Mouse (Mus musculus): ENCODE data around the gene Tesk1.

Gene Tesk1

GRCm38 (mm10) chr4:43441639-43442038, at the start of gene Tesk1:
Gene Tesk1, plus strand, starts transcription at chr4:43441939.
- in situ Hi-C loops (cut with MboI, MseI): loop anchor here (5.0 kb wide), 1 partner anchor 41 kb away; the partner anchor contains the start of gene Sit1

DNA sequence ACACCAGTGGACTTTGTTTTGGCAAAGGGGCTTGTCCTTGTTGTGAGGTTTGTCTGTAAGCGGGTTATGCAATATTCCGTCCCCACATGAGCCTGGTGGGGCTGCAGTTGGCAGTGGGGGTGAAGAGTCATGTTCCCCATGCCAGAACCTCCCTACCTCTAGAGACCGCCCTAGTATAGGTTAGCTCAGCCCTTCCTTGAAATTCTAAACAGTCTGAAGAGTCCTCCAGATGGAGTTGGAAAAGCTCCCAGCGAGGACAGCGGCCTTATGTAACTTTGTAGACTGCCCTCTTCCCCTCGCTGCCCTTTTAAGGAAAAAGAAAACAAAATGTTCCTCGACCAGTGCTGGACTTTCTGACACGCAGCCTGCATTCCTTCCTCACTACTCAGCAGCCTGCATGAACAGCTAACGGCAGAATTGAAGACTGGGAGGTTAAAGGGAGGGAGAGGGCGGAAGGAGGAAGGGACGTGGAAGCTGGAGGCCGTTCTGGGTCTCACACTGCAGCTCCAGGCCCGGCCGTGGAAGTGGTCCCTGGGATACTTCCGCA, 47.3 kb upstream of the Tesk1 start:
- in situ Hi-C loops (cut with MboI, MseI): no loop called here

- in situ Hi-C loops (cut with MboI, MseI): no loop called here
Measured at GRCm38 (mm10) chr4:43395147-43395546, 46.6 kb upstream of the Tesk1 start.

DNA sequence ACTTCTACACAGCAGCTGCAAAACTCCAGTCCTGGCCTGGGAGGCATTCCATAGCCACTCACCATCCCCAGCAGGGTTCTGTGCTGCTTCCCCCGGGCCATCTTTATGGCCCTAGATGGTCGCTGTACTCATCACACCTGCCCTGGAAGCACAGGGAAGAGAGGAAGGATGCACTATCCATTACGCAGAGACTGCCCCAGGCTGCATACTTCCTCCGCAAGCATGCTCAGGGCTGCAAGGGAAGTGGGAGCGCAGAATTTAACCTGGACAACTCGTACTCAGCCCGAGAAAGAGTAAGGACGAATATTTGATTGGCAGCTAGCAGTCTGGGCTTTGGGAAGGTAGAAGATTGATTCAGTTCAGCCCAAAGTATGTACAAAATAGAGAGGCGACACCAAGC, 45.9 kb upstream of the Tesk1 start:
- in situ Hi-C loops (cut with MboI, MseI): no loop called here

DNA sequence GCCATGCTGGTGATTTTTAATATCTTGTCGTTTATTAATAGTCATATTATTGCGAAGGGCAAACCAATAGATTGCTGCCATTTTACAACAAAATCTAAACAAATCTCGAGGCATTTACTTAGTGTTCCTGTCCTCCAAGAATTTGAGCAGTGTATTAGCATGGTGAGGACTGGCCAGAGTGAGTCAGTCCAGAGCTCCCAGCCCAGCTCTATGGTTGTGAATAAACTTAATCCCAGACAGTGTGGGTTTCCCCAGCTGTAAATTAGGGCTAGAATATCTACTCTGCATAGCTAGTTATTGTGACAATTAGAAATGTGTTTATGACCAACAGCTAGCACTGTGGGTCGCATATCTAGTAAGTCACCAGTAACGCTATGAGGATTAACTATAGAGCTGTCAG, 45.4 kb upstream of the Tesk1 start:
- in situ Hi-C loops (cut with MboI, MseI): no loop called here

DNA sequence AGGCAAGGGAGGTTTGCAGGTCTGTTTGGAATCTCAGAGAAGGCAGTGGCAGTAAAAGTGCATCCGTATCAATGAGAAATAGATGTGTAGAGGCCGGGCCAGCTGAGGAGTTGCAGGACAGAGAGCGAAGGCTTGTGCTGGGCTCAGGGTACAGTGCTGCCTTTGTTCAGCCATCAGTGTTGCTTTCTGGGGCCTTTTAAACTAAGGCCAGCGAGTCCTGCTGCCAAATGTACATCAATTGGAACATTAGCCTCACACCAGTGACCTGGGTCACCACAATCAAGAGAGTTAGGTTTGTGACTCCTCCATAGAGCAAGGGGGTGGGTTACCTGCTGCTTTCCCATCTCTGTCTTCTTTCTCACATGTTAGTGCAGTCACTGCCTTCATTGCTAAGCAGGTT, 43.7 kb upstream of the Tesk1 start:
- in situ Hi-C loops (cut with MboI, MseI): no loop called here

GRCm38 (mm10) chr4:43398829-43399331, 42.9 kb upstream of the Tesk1 start:
- in situ Hi-C loops (cut with MboI, MseI): no loop called here

GRCm38 (mm10) chr4:43399391-43400131, 42.2 kb upstream of the Tesk1 start:
- in situ Hi-C loops (cut with MboI, MseI): no loop called here

GRCm38 (mm10) chr4:43400976-43401375, 40.8 kb upstream of the Tesk1 start:
- in situ Hi-C loops (cut with MboI, MseI): no loop called here

- in situ Hi-C loops (cut with MboI, MseI): no loop called here
Measured at GRCm38 (mm10) chr4:43401486-43401885, 40.3 kb upstream of the Tesk1 start.

DNA sequence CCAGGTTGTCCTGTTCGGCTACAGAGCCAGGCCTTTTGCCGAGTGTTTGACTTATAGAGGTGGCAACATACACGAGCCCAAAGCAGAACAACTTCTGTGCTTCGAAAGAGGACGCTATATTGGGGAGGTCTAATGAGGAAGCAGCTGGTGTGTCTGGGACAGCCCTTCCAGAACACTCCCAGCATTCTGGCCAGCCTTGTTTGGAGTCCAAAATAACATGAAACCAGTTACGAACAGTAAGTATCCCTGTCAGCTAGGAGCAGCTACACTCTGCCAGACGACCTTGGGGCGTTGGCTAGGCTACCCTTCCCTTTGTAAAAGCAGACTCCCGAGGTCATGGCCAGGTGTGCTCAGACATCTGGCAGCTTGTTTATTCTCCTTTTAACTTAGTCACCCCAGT, 39.5 kb upstream of the Tesk1 start:
- in situ Hi-C loops (cut with MboI, MseI): no loop called here

- in situ Hi-C loops (cut with MboI, MseI): no loop called here
Measured at GRCm38 (mm10) chr4:43404697-43405096, 37.0 kb upstream of the Tesk1 start.

DNA sequence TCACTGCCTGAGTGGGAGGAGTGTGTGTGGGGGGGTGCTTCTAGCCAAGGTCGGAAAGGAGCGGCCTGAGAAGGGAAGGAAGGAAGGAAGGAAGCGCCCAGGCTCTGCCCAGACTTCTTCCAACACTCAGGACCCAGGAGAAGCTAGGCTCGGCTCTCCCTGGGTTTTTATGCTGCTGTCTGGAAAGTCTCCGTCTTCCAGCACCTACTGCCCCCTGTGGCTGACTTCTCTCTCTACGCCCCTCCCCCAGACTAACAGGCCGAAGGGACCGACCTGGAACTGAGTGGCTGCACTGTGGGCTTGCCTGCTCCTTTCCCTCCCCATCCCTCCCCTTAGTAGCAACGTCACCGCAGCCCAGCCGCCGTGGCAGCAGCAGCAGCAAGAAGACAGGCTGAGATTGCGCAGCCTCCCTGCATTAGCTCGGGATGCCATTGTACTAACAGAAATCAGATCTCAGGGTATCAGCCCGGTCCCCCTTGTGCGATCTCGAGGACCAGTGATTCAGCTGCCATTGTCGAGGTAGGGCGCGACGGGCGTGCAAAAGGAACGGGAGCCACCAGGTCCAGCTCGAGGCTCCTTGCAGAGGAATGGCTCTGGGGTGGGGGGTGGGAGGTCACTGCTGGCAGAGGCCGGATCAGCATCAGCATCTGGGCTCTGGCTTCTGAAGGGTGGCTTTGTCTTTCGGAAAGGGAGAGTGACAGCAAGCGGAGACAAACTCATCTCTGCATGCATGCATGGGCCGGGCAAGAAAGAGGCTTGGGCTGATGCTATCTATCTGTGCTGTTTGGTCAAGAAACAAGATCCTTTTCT, 35.4 kb upstream of the Tesk1 start:
- in situ Hi-C loops (cut with MboI, MseI): no loop called here

- in situ Hi-C loops (cut with MboI, MseI): no loop called here
Measured at GRCm38 (mm10) chr4:43407071-43407920, 34.4 kb upstream of the Tesk1 start.

DNA sequence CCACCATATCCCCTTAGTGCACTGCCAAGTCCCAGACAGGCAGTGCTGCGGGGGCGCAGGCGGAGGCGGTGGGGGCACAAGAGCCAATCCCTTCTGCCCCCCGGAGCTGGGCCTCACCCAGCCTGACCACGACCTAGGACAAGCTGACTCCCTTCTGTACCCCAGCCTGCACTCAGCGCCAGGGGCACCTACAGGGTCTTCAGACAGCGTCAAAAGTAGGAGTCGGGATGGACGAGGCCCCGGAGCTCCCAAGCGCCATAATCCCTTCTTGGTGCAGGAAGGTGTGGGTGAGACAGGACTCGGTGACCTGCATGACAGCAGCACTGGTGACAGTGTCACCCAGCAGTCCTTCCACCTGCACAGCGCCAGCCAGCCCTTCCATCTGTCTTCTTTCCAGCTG, 27.0 kb upstream of the Tesk1 start:
- in situ Hi-C loops (cut with MboI, MseI): loop anchor here (5.0 kb wide), 1 partner anchor 152 kb away; no protein-coding TSS in a partner anchor

DNA sequence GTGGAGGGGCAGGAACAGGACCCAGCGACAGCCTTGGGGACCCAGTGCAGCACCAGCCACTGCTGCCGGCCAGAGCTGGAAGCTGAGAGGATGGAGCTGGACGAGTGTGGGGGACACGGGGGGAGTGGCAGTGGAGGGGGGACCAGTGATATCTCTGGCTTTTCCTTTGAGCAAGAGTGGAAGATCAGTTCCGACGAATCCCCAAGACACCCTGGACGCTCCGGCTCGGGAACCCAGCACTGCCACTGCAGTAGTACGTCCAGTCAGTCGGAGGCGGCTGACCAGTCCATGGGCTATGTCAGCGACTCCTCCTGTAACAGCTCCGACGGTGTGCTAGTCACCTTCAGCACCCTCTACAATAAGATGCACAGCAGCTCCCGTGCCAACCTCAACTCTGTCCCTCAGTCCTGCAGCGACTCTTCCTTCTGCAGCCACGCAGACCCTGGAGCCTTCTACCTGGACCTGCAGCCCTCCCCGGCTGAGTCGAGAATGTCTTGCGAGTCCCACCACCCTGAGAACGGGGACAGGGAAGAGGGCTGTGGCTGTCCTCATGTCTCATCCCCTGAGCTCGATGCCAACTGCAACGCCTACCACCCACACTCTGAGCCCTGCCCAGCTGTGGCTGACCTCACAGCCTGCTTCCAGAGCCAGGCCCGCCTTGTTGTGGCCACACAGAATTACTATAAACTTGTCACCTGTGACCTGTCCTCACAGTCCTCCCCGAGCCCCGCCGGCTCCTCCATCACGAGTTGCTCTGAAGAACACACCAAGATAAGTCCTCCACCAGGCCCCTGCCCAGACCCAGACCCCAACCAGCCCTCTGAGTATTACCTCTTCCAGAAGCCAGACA, 26.3 kb upstream of the Tesk1 start:
- in situ Hi-C loops (cut with MboI, MseI): loop anchor here (5.0 kb wide), 1 partner anchor 153 kb away; no protein-coding TSS in a partner anchor

DNA sequence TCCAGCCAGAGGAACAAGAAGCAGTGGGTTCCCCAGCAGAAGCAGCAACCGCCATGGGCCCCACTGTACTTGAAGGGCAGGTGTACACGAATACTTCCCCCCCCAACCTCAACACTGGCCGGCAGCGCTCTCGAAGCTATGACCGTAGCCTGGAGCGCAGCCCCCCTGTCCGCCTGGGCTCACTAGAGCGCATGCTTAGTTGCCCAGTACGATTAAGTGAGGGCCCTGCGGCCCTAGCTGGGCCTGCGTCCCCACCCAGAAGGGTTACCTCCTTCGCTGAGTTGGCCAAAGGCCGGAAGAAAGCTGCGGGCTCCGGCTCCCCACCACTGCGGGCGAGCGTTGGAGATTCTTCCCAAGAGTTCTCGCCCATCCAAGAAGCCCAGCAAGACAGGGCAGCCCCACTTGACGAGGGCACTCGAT, 25.7 kb upstream of the Tesk1 start:
- in situ Hi-C loops (cut with MboI, MseI): loop anchor here (5.0 kb wide), 1 partner anchor 154 kb away; no protein-coding TSS in a partner anchor

- in situ Hi-C loops (cut with MboI, MseI): loop anchor here (5.0 kb wide), 1 partner anchor 155 kb away; no protein-coding TSS in a partner anchor
Measured at GRCm38 (mm10) chr4:43417269-43418062, 24.3 kb upstream of the Tesk1 start.

DNA sequence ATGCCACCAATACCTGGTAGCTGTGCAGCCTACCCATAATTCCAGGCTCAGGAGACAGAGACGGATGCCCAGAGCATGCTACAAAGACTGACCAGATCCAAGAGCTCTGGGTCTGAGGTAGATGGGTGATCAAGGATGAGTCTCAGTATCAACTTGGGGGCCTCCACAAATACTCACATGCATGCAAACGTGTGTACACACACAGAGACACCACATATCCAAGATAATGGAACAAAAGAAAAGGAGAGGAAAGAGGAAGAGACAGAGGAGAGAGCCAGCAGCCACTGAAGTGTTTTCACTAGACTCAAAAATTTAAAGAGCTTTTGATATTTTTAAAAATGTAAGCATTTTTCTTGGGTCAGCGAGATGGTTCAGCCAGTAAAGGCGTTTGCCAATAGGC, 23.3 kb upstream of the Tesk1 start:
- in situ Hi-C loops (cut with MboI, MseI): loop anchor here (5.0 kb wide), 1 partner anchor 156 kb away; no protein-coding TSS in a partner anchor

Measured in regulatory T cell (primary cell).